Mouse (Mus musculus): Measurements from ENCODE around the gene Slfn2. TPM values are rescaled to one million over a fixed set of nuclear protein-coding genes. Genes with fewer than 3 reads are reported as not detected.
"Not testable (repeated sequence)": the region's sequence is repeated elsewhere in the genome, so short reads cannot be mapped to it uniquely, and the experiment has no call there.

Slfn2 gene
- total RNA-seq (2021) = 2.4 and 4.6 TPM in 2 replicates
- long read RNA-seq, transcript Slfn2-201 (2 exons, 1,664 nt) = major isoform, 6 of 6 reads
- long read RNA-seq, partial matches to known transcripts = 0 of 6 reads
- long read RNA-seq, other reads (novel, unspliced or antisense) = 0 of 6 reads

GRCm38 (mm10) chr11:83064946-83065345, at the start of gene Slfn2:
TSS of gene Slfn2 (plus strand) at chr11:83065112.
- no peak for DNase-seq

- DNase-seq = no peak
Observed at GRCm38 (mm10) chr11:83016093-83016492, 48.8 kb upstream of the Slfn2 start.

- DNase-seq = not testable (repeated sequence)
Observed at GRCm38 (mm10) chr11:83019561-83020519, 45.1 kb upstream of the Slfn2 start.

- peak; percentile 45 for DNase-seq
Observed at GRCm38 (mm10) chr11:83020621-83021020, 44.3 kb upstream of the Slfn2 start, which contains the start of gene Slfn8. TSS of gene Slfn8 (minus strand) at chr11:83020810.

GRCm38 (mm10) chr11:83038686-83039085, 26.2 kb upstream of the Slfn2 start:
- DNase-seq = not testable (repeated sequence)

- no peak for DNase-seq
Observed at GRCm38 (mm10) chr11:83039156-83039555, 25.8 kb upstream of the Slfn2 start.

- DNase-seq = peak; percentile 42
Observed at GRCm38 (mm10) chr11:83039796-83040195, 25.1 kb upstream of the Slfn2 start.

- DNase-seq = no peak
Observed at GRCm38 (mm10) chr11:83040325-83040724, 24.6 kb upstream of the Slfn2 start.

GRCm38 (mm10) chr11:83041000-83041399, 23.9 kb upstream of the Slfn2 start:
- no peak for DNase-seq

- no peak for DNase-seq
Observed at GRCm38 (mm10) chr11:83043891-83044290, 21.0 kb upstream of the Slfn2 start.

- DNase-seq = no peak
Observed at GRCm38 (mm10) chr11:83045642-83046041, 19.3 kb upstream of the Slfn2 start.

- DNase-seq = peak; percentile 68
Observed at GRCm38 (mm10) chr11:83057863-83058262, 7.0 kb upstream of the Slfn2 start.

GRCm38 (mm10) chr11:83060412-83061020, 4.4 kb upstream of the Slfn2 start:
- no peak for DNase-seq

- DNase-seq = no peak
Observed at GRCm38 (mm10) chr11:83061806-83062205, 3.1 kb upstream of the Slfn2 start.

- DNase-seq = no peak
Observed at GRCm38 (mm10) chr11:83063126-83063525, 1.8 kb upstream of the Slfn2 start.

GRCm38 (mm10) chr11:83063941-83064349, 967 bp upstream of the Slfn2 start:
- DNase-seq = no peak

GRCm38 (mm10) chr11:83065441-83066344, 781 bp downstream of the Slfn2 start:
- DNase-seq = no peak

GRCm38 (mm10) chr11:83066640-83067531, 2.0 kb downstream of the Slfn2 start:
- no peak for DNase-seq

- DNase-seq = no peak
Observed at GRCm38 (mm10) chr11:83067982-83068694, 3.2 kb downstream of the Slfn2 start.

- DNase-seq = no peak
Observed at GRCm38 (mm10) chr11:83070321-83070970, 5.5 kb downstream of the Slfn2 start.

Measured in adrenal gland, postnatal 25 days (tissue).